Mouse (Mus musculus) intestine, embryonic 16.5 days (tissue): ENCODE measurements around the gene Atp11a. TPM values are rescaled to one million over a fixed set of nuclear protein-coding genes. Genes with fewer than 3 reads are reported as not detected.
A peak's percentile ranks its signal among the peaks of the same experiment; 100 is the strongest.

Experiments
- ATAC-seq: fragments of 200-750 bp; cut with Nextera tagmentation; 2 replicates; pipeline ENCODE4 v1.8.0; 2017; ENCODE audit warnings: moderate TSS enrichment, moderate library complexity
- H3K27ac ChIP-seq: fragments of 300-500 bp; sonication (generic); 2 replicates; pipeline ENCODE4 v1.5.1; 2014; ENCODE audit warnings: mild to moderate bottlenecking, low read length
- H3K27me3 ChIP-seq: fragments of 300-500 bp; sonication (generic); replicated peaks from 2 replicates; pipeline ENCODE4 v1.6.1; 2014; ENCODE audit warnings: low read length, control low read depth, mixed read lengths; ENCODE audit not compliant: control insufficient read depth, insufficient read depth
- H3K36me3 ChIP-seq: fragments of 300-500 bp; sonication (generic); 2 replicates; pipeline ENCODE4 v1.6.1; 2014; ENCODE audit warnings: low read length, control low read depth; ENCODE audit not compliant: control insufficient read depth, insufficient read depth
- H3K4me1 ChIP-seq: fragments of 300-500 bp; sonication (generic); 2 replicates; pipeline ENCODE4 v1.6.1; 2014; ENCODE audit warnings: low read length, control low read depth, mixed read lengths; ENCODE audit not compliant: control insufficient read depth, insufficient read depth
- H3K4me2 ChIP-seq: fragments of 300-500 bp; sonication (generic); 2 replicates; pipeline ENCODE4 v1.6.1; 2014; ENCODE audit warnings: low read depth, low read length, control low read depth
- H3K4me3 ChIP-seq: fragments of 300-500 bp; sonication (generic); 2 replicates; pipeline ENCODE4 v1.5.1; 2014; ENCODE audit warnings: mild to moderate bottlenecking, low read length
- H3K9ac ChIP-seq: fragments of 300-500 bp; sonication (generic); 2 replicates; pipeline ENCODE4 v1.6.1; 2014; ENCODE audit warnings: low read depth, low read length
- H3K9me3 ChIP-seq: fragments of 300-500 bp; sonication (generic); 2 replicates; pipeline ENCODE4 v1.6.1; 2016; ENCODE audit warnings: low read length, control low read depth; ENCODE audit not compliant: control insufficient read depth
- WGBS: fragments of 180-500 bp; shearing (Covaris S2); extraction: QIAGEN DNeasy Blood & Tissue Kit; methylation state at CpG from one replicate; pipeline ENCODE4 v1.1.7; 2014; 5-methylcytosine and 5-hydroxymethylcytosine counted together
- polyA plus RNA-seq: library from polyadenylated mRNA; unstranded; fragments of >200 nt; fragmentation: Nextera tagmentation; extraction: Ambion mirVana; gene quantifications from 2 replicates; pipeline ENCODE4 v1.2.1, GENCODE M21; 2015

Atp11a gene
- polyA plus RNA-seq, 1 experiment from 2014 or later = 9.0 TPM

DNA sequence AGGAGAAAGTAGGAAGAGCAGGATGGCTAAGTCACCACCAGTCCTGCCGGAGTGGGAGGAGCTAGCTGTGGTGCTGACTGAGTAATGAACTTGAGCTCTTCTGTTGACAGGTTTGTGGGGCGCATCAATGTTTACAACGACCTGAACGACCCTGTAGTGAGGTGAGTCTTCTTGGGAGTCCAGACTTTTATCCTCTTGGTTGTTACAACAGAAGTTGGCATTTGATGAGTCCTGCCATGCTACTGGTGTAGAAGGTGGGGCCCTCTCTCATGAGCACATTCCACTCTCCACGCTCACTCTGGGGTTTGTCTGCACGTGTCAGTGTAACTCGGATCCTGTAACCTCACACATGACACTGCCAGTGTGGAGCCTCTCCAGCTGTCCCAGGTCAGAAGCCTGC, 66.1 kb downstream of the Atp11a start:
- no peak for ATAC-seq
- no peaks in the 10 kb centered on the region for H3K9me3 ChIP-seq

DNA sequence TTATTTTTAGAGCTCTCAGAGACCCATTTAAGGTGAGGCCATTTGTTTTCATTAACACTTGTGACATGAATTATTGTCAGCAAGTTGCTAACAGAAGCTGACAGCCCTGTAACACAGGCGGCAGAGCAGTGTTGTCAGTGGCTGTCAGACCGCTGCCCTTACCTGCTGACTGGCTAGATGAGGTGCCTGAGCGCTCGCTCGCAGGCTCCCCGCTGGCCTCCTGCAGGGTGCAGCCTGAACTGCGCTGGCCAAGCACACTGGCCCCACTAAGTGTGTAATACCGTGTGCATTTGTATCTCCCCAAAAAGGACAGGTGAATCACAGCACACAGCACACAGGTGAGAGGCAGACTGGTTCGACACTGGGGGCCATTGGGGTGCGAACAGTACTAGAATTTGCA, 67.7 kb downstream of the Atp11a start:
- Histone ChIP-seq H3K27me3 (no peaks in the 10 kb centered on the region), H3K4me1 (peaks cover 13% of the 10 kb centered on the region; the same call in 1 of the 2 replicates), H3K36me3 (0 out of 2 replicates have a peak, but pooled peaks cover 10% of the 10 kb centered on the region), H3K27ac (peak overlapping the region; percentile 76; the same call in 1 of the 2 replicates), H3K4me2 (no peak overlapping the region), H3K4me3 (no peak overlapping the region), H3K9me3 (no peaks in the 10 kb centered on the region), H3K9ac (no peak overlapping the region)
- 62% methylated on average over 10 of the region's 10 CpGs for WGBS
- 0 out of 2 replicates have a peak, but pooled peaks have one; percentile 29 for ATAC-seq

More for the DNA sequence above, 66.1 kb downstream of the Atp11a start:
- Histone ChIP-seq H3K4me1 (peaks cover 13% of the 10 kb centered on the region; the same call in 1 of the 2 replicates), H3K4me2 (no peak overlapping the region), H3K27me3 (no peaks in the 10 kb centered on the region), H3K36me3 (0 out of 2 replicates have a peak, but pooled peaks cover 3% of the 10 kb centered on the region), H3K4me3 (no peak overlapping the region), H3K9ac (no peak overlapping the region), H3K27ac (no peak overlapping the region)
- 64% methylated on average over 7 of the region's 7 CpGs for WGBS

DNA sequence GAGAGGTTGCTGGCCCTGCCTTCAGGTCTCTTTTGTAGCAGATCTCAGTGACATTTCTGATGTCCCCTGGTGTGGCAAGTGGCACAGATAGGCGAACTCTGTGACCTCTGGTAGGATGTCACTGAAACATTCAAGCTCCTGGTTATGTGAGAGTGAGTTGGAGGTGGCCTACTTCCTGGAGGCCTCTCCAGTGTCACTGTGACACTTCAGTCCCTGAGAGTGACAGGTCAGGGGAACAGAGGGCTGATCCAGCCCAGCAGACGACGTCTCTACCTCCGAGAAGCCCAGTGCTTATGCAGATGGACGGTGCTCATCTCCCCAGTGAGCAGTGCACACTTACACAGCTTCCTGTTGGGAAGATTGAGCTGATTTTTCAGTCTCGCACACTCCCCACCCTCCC, 68.4 kb downstream of the Atp11a start:
- H3K4me1 ChIP-seq = peaks cover 13% of the 10 kb centered on the region; the same call in 1 of the 2 replicates
- H3K4me2 ChIP-seq = no peak overlapping the region
- 59% methylated on average over 6 of the region's 6 CpGs for WGBS
- H3K9me3 ChIP-seq = no peaks in the 10 kb centered on the region
- H3K4me3 ChIP-seq = no peak overlapping the region
- H3K27me3 ChIP-seq = no peaks in the 10 kb centered on the region
- peak; percentile 61 for ATAC-seq
- H3K36me3 ChIP-seq = 0 out of 2 replicates have a peak, but pooled peaks cover 10% of the 10 kb centered on the region
- H3K9ac ChIP-seq = no peak overlapping the region
- H3K27ac ChIP-seq = peak overlapping the region; percentile 76

DNA sequence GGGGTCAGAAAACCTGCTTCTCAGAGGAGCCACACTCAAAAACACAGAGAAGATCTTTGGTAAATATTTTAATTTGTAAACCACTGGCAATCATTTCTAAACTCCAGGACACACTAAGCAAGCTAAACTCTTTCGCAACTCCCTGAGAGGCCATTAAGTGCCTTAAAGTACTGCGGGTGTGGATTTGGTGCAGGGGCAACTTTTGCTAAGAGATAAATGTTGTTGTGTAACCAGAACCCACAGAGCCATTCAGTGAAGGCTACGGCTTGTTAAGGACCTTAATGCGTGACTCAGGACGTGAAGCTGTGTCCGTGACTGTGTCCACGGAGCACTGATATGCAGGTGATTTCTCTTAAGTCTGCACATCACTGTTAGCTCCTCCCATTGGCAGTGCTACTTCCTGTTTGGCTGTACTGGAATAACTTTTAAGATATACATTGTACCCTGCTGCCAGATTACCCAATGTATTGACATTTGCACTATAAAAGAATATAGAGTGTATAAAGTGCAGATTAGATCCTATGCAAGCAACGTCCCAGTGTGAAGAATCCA, 68.9 kb downstream of the Atp11a start:
- ATAC-seq = peak; percentile 68

DNA sequence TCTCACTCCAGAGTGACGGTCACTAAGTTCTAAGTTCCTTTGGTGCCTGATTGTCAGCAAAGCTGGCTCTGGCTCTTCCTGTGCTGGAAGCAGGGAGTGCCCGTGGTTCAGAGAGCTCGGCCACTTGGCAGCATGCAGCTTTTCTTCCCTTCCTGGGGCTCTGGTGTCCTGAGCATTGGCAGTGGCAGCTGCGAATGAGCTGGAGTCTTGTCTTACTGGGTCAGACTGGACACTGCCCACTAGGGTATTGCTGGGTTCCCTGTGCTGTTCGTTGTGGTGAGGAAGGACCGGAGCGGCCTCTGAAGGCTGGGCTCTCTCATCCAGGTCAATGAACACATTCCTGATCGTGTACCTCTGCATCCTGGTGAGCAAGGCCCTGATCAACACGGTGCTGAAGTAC, 70.3 kb downstream of the Atp11a start:
- Histone ChIP-seq H3K4me3 (no peak overlapping the region), H3K9me3 (no peaks in the 10 kb centered on the region), H3K4me2 (no peak overlapping the region), H3K27ac (no peak overlapping the region), H3K9ac (no peak overlapping the region), H3K36me3 (0 out of 2 replicates have a peak, but pooled peaks cover 10% of the 10 kb centered on the region), H3K27me3 (no peaks in the 10 kb centered on the region), H3K4me1 (peaks cover 13% of the 10 kb centered on the region; the same call in 1 of the 2 replicates)
- no peak for ATAC-seq
- 92% methylated on average over 9 of the region's 9 CpGs for WGBS

More for the DNA sequence above, 68.9 kb downstream of the Atp11a start:
- 0 out of 2 replicates have a peak, but pooled peaks cover 10% of the 10 kb centered on the region for H3K36me3 ChIP-seq
- peak overlapping the region; percentile 76 for H3K27ac ChIP-seq
- no peaks in the 10 kb centered on the region for H3K9me3 ChIP-seq
- H3K4me3 ChIP-seq = no peak overlapping the region
- no peaks in the 10 kb centered on the region for H3K27me3 ChIP-seq
- H3K4me1 ChIP-seq = peaks cover 13% of the 10 kb centered on the region; the same call in 1 of the 2 replicates
- 70% methylated on average over 8 of the region's 8 CpGs for WGBS
- H3K4me2 ChIP-seq = no peak overlapping the region
- no peak overlapping the region for H3K9ac ChIP-seq

DNA sequence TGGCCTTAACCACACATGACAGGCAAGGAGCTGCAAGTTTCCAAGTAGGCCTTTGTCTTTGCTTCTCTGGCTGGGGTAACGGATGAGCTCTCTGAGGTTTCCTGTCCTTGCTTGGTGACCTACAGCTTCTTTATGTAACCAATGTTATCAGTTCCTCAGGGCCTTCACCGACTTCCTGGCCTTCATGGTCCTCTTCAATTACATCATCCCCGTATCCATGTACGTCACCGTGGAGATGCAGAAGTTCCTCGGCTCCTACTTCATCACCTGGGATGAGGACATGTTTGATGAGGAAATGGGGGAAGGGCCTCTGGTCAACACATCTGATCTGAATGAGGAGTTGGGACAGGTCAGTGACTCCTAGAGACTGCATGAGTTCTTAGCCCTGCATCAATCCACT, 71.5 kb downstream of the Atp11a start:
- Histone ChIP-seq H3K27me3 (no peaks in the 10 kb centered on the region), H3K36me3 (0 out of 2 replicates have a peak, but pooled peaks cover 8% of the 10 kb centered on the region), H3K9ac (no peak overlapping the region), H3K4me1 (peaks cover 13% of the 10 kb centered on the region; the same call in 1 of the 2 replicates), H3K27ac (no peak overlapping the region), H3K4me2 (no peak overlapping the region), H3K4me3 (no peak overlapping the region), H3K9me3 (no peaks in the 10 kb centered on the region)
- no peak for ATAC-seq
- 86% methylated on average over 6 of the region's 6 CpGs for WGBS

DNA sequence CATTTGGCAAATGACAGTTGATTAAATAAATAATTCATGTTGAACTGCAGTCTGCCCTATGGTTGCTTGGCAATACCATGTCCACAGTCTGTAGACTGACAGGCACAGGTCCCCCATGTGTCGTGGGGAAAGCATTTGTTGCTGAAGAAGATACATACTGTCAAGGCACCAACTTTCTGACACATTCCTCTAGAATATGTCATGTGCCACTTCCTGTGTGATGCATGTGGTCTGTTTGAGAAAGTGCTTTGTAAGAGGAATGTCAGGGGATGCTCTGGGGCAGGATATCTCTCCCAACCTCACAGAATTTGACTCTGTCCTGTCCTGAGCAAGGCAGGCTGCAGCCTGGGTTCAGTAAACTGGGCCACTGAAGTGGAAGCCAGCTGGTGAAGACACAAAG, 72.6 kb downstream of the Atp11a start:
- H3K9me3 ChIP-seq = no peaks in the 10 kb centered on the region
- H3K27me3 ChIP-seq = no peaks in the 10 kb centered on the region
- no peak for ATAC-seq
- H3K4me3 ChIP-seq = no peak overlapping the region
- no peak overlapping the region for H3K27ac ChIP-seq
- 0 out of 2 replicates have a peak, but pooled peaks cover 9% of the 10 kb centered on the region for H3K36me3 ChIP-seq
- peaks cover 8% of the 10 kb centered on the region; the same call in 1 of the 2 replicates for H3K4me1 ChIP-seq
- 74% methylated on average over 1 of the region's 1 CpGs for WGBS
- no peak overlapping the region for H3K9ac ChIP-seq
- no peak overlapping the region for H3K4me2 ChIP-seq

DNA sequence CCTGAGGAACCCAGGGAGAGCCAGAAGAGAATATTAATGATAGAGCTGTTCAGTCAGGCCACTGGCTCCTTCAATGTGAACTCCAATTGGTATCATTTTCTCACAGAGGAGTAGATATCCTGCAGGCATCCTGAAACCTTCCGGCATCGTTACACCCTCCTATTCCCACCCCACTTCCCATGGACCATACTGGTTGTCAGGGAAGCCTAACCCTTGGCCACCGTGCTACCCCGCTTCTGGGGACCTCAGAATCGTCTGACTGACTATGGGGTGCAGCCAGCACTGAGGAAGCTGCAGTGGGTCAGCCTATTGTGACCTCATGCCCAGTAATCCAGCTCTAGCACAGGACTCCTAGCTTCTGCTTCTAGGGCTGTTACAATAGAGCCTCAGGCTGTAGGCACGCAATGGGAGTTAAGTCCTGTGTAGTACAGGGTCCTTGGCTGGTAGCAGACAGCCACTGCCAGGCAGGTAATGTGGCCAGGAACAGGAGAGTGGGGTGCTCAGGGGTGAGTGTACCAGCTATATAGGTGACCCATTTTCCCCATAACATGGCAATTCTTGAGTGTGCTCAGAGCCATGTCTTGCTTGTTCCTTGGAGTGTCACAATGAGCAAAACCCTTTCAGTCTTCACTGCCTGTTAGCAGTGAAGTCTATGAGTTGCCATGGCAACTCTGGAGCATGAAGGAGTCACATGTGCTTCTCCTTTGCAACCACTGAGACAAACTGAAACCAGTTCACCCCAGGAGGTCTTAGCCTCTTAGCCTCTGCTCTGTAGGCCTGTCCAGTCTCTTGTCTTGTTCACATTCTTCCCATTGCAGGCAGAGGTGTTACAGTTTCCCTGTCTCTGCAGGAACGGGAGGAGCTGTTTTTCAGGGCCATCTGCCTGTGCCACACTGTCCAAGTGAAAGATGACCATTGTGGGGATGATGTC, 75.1 kb downstream of the Atp11a start:
- Histone ChIP-seq H3K9ac (no peak overlapping the region), H3K4me3 (no peak overlapping the region), H3K36me3 (peaks cover 15% of the 10 kb centered on the region; the same call in 1 of the 2 replicates), H3K27me3 (no peaks in the 10 kb centered on the region), H3K4me2 (no peak overlapping the region), H3K4me1 (no peaks in the 10 kb centered on the region), H3K9me3 (no peaks in the 10 kb centered on the region), H3K27ac (no peak overlapping the region)
- whole genome bisulfite sequencing = 85% methylated on average over 7 of the region's 7 CpGs
- no peak for ATAC-seq

DNA sequence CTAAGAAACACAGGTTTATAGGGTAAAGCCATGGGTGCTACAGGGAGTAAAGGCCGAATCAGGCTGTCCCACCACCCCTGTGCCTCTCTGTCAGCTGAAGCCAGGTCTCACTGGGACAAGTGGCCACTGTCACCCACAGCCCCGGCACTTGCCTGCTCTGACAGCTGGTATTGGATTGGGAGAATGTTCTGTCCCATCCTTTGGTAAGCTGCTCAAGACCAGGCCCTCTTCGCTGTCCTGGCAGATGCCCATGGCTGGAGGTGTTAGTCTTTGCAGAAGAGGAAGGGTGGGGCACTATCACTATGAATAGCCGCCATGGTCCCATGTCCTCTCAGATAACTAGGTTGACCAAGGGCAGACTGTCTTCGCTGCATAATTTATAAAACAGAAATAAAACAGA, 76.8 kb downstream of the Atp11a start:
- Histone ChIP-seq H3K4me3 (no peak overlapping the region), H3K27me3 (no peaks in the 10 kb centered on the region), H3K9me3 (no peaks in the 10 kb centered on the region), H3K4me2 (no peak overlapping the region), H3K4me1 (no peaks in the 10 kb centered on the region), H3K36me3 (peaks cover 17% of the 10 kb centered on the region; the same call in 1 of the 2 replicates), H3K27ac (no peak overlapping the region), H3K9ac (no peak overlapping the region)
- WGBS = 90% methylated on average over 5 of the region's 5 CpGs
- ATAC-seq = no peak
